Mouse (Mus musculus): ENCODE measurements at regions not wholly inside any gene's neighbourhood (a gene's known extent, or its start where the extent isn't known, plus 50 kb on each side); places are given as distances from the start of the nearest gene placed in this dataset.

- DNase-seq: no peak
- intact Hi-C loops (cut with DNase I): no loop called here
- TF ChIP-seq CTCF (IDR thresholded peaks at IDR 0.05): no peak
- H3K4me3 ChIP-seq: no peak overlapping the region
- no peak overlapping the region for H3K27ac ChIP-seq
Measured at GRCm38 (mm10) chr5:101124941-101125453, 279.5 kb downstream of the Gpat3 start.

DNA sequence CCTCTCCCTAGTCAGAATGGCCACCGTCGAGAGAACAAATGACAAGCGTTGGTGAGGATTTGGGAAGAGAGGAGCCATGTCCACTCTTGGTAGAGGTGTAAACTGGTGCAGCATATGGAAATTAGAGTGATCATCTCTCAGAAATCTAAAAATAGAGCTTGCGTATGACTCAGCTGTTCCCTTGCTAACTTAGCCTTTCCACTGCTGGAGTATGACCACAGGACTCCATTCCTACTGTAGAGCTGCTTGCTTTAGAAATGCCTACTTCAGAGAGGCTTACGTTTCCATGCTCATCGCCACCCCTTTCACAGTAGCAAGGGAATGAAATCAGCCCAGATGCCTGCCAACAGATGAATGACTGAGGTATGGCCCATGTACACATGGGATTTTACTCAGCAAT is 277.4 kb downstream of the Gpat3 start:
- DNase-seq: no peak
- intact Hi-C loops (cut with DNase I): no loop called here
- no peak for TF ChIP-seq CTCF (IDR thresholded peaks at IDR 0.05)
- H3K4me3 ChIP-seq: no peak overlapping the region
- H3K27ac ChIP-seq: no peak overlapping the region

DNA sequence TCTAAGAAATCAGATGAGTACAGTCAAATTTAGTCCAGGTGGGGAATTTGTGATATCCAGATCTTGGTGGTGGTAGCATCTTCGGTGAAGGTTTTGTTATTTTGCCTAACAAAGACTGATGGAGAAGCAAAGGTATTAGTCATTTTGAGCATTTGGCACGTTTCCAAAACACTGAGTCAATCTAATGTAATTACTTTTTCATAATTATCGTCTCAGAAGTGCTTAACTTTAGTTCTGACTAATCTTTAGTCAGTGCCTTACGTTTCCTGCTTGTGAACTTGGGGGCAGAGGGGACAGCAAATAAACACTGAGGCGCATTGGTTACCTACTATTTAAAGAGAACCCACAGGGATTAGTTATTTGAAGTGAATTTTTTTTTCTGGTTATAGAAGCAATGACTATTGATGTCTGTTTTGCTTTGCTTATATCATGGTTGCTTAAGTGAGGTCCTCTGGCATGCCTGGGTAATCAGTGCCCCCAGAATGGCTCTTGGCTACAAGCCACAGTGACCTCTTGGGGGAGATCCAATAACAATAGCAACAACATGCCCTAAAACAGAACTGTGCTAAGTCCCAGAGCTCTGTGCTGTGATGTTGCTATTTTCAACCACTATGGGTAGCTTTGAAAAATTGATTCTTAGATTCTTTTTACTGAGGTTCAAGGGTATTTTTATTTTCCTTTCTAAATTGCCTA is 275.1 kb downstream of the Gpat3 start:
- intact Hi-C loops (cut with DNase I): no loop called here
- TF ChIP-seq CTCF (IDR thresholded peaks at IDR 0.05): no peak
- no peak for DNase-seq
- no peak overlapping the region for H3K27ac ChIP-seq
- H3K4me3 ChIP-seq: no peak overlapping the region

DNA sequence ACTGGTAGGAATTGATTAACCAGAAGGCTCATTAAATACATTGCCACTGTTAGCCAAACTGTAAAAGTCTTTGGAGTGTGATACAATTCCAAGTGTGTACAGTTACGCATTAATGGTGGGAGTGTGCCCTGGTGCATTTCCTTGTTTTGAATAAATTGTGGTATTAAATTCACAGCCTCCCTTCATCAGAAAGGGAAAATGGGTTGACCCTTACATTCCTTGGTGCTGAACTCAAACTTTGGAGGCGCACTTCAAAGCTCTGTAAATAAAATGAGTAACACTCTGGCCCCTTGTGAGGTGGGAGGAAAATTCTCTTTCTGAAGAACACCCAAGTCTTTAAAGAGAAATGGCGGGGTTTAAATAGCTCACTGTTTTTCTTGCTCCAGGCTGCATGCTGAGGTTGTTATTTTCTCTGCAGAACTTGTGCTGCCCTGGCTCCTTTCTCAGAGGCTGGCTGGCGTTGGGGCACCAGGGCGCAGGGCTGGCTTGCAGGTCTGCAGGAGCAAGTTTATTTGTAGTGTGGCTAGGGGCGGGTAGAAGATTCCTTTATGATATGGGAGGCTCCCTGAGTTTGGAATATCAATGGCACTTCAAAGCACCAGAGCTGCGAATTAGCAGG is 266.7 kb downstream of the Gpat3 start:
- DNase-seq: no peak
- intact Hi-C loops (cut with DNase I): no loop called here
- no peak overlapping the region for H3K4me3 ChIP-seq
- TF ChIP-seq CTCF (IDR thresholded peaks at IDR 0.05): no peak
- no peak overlapping the region for H3K27ac ChIP-seq

GRCm38 (mm10) chr5:101111619-101112018 is 266.1 kb downstream of the Gpat3 start:
- no peak for TF ChIP-seq CTCF (IDR thresholded peaks at IDR 0.05)
- no peak for DNase-seq
- Histone ChIP-seq H3K4me3 (no peak overlapping the region), H3K27ac (no peak overlapping the region)
- intact Hi-C loops (cut with DNase I): no loop called here

DNA sequence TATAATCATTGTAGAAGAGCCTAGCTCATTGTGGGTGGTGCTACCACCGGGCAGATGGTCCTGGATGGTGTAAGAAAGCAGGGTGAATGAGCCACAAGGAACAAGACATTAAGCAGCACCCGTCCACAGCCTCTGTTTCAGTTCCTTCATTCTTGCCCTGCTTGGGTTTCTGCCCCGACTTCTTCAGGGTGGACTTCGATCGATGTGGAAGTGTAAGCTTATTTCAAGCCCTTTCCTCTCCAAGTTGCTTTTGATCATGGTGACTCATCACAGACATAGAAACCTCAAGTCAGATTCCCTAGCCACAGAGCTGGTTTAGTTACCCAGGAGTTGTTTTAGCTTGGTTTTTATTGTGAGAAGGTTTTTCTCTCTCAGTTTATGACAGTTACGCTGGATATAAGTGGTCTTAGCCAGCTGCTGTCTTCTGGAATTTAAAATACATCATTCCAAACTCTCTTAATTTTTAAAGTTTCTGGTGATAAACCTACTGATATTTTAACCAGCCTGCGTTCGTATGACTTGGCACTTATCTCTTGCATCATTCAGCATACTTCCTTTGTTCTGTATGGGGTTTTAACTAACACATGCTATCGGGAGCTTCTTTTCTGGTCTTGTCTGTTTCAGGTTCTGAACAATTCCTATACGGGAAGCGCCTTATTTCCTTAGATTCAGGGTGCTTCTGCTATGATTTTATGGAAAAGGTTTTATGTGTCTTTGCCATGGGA is 255.6 kb downstream of the Gpat3 start:
- no peak for TF ChIP-seq CTCF (IDR thresholded peaks at IDR 0.05)
- Histone ChIP-seq H3K27ac (no peak overlapping the region), H3K4me3 (no peak overlapping the region)
- intact Hi-C loops (cut with DNase I): no loop called here
- no peak for DNase-seq

DNA sequence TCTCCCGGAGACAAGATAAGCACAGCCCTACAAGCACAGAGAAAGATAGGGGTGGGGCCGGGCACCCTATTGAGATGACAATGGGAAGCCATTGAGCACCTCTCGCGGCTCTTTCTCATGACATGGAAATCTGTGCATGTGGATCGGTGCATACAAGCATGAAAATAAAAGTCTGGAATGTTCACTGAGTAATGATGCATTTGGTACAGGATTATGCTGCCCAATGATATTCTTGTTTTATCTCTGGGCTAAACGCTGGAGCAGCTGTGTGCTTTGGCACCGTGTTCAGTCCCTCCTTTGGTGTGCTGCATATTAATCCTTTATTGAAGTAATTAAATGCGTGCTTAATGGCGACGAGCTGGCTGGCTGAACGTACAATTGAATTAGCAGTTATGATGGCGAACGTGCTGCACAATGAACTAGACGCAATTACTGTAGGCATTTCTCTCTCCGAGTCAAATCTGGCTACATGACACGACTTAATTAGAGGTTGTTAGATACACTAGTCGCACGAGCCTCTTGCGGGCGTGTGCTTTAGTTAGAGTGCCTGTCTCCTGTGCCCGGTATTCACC is 245.6 kb downstream of the Gpat3 start:
- intact Hi-C loops (cut with DNase I): no loop called here
- TF ChIP-seq CTCF (IDR thresholded peaks at IDR 0.05): no peak
- Histone ChIP-seq H3K4me3 (no peak overlapping the region), H3K27ac (no peak overlapping the region)
- no peak for DNase-seq

- intact Hi-C loops (cut with DNase I): no loop called here
Measured at GRCm38 (mm10) chr5:101090415-101091026, 245.0 kb downstream of the Gpat3 start.

GRCm38 (mm10) chr5:101085199-101085598 is 239.7 kb downstream of the Gpat3 start:
- TF ChIP-seq CTCF (IDR thresholded peaks at IDR 0.05): no peak
- H3K4me3 ChIP-seq: no peak overlapping the region
- DNase-seq: no peak
- intact Hi-C loops (cut with DNase I): no loop called here
- no peak overlapping the region for H3K27ac ChIP-seq

More at GRCm38 (mm10) chr5:101090415-101091026, 245.0 kb downstream of the Gpat3 start:
- no peak for TF ChIP-seq CTCF (IDR thresholded peaks at IDR 0.05)
- H3K27ac ChIP-seq: no peak overlapping the region
- no peak for DNase-seq
- no peak overlapping the region for H3K4me3 ChIP-seq

DNA sequence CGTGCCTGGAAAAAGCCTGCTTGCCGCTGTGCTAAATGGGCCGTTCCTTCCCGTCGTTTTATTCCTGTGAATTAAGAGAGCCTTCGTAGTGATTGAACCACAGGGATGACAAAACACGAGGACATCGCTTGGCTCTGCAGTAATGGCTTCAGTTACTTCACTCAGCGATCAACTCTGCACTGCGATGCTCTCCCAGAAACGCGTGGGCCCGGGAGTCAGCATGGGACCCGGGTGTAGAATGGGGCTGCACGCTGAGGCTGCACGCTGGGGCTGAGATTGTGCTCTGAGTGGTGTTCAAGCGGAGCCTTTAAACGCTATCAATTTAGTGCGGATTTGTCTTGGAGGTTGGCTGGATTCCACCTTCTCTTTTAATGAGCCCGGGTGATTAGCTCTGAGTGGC is 237.1 kb downstream of the Gpat3 start:
- Histone ChIP-seq H3K27ac (no peak overlapping the region), H3K4me3 (no peak overlapping the region)
- DNase-seq: no peak
- intact Hi-C loops (cut with DNase I): no loop called here
- no peak for TF ChIP-seq CTCF (IDR thresholded peaks at IDR 0.05)

DNA sequence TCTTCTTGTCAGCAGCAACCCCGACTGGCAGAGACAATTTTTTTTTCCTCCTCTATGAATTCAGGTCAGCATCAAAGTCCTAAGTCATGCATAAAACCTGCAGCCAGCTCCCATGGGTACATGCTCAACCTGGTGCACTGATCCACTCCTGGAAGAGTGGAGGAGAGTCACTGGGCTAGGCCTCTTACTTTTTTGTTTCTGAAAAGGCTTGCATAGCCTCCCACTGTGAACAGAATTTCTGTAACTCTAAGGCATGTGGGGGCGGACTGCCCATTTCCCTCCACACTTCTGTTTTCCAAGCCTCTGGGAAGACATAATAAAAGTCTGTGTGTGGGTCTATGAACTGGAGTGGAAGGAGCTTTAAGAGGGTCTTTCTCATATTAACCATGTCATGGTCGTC is 218.8 kb downstream of the Gpat3 start:
- no peak overlapping the region for H3K27ac ChIP-seq
- no peak for TF ChIP-seq CTCF (IDR thresholded peaks at IDR 0.05)
- no peak for DNase-seq
- intact Hi-C loops (cut with DNase I): no loop called here
- H3K4me3 ChIP-seq: no peak overlapping the region

DNA sequence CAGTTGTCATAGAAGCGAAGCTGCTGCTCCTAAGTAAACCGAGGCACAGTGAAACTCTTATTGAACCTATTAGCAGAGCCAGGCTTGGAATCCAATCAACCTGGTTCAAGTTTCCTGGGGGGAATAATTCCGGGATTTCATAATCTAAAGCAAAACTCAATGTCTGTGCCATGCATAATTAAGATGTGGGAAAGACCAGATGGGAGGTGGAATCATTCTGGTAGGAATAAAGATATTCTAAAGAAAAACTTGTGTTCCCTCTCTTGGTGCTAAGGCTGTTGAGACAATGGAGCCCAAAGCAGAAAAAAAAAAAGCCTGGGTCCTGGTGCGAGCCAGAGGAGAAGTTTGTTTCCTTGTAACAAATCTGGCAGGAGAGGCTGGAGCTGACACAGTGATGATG is 217.7 kb downstream of the Gpat3 start:
- intact Hi-C loops (cut with DNase I): no loop called here
- H3K27ac ChIP-seq: no peak overlapping the region
- TF ChIP-seq CTCF (IDR thresholded peaks at IDR 0.05): no peak
- H3K4me3 ChIP-seq: no peak overlapping the region
- no peak for DNase-seq

GRCm38 (mm10) chr5:101051591-101051990 is 206.1 kb downstream of the Gpat3 start:
- H3K27ac ChIP-seq: no peak overlapping the region
- no peak overlapping the region for H3K4me3 ChIP-seq
- intact Hi-C loops (cut with DNase I): no loop called here
- TF ChIP-seq CTCF (IDR thresholded peaks at IDR 0.05): no peak
- DNase-seq: no peak

All from gastrocnemius, adult 2 months (tissue).